Mouse (Mus musculus): ENCODE measurements at regions not wholly inside any gene's neighbourhood (a gene's known extent, or its start where the extent isn't known, plus 50 kb on each side); places are given as distances from the start of the nearest gene placed in this dataset.
A peak's percentile ranks its signal among the peaks of the same experiment; 100 is the strongest.

DNA sequence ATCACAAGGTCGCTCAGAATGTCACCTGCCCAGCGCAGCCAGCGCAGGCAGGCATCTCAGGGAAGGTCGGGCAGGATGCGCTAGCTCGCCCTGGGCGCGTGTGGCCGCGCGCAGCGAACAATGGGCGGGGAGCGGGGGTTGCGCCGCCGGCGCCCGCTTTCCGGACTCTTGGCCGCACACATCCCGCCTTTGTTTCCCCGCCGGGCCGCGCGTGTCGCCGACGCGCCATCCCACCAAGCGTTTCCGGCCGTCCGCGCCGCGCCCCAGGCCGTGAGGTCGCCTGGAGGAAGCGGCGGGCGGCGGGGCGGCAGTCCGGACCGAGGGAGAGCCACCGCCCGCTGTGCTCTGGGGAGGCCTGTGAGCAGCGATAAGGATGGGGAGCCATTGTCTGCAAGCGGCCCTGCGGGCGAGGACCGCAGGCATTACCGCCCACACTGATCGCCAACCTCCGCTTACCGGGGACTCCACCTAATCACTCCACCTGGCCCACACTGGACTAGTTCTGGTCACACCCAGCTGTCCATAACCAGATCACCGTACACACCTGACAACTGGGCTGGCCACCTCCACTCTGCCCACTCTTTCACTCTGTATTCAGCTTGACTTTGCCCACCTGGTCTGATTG is 354.3 kb upstream of the Gm10295 start:
- Histone ChIP-seq H3K9ac (ENCODE audit: low read depth, low read length) (peak overlapping the region; percentile 87), H3K4me1 (ENCODE audit: control insufficient read depth, insufficient read depth, low read depth, low read length) (peaks cover 3% of the 10 kb centered on the region; the same call in 1 of the 2 replicates), H3K4me2 (ENCODE audit: low read length) (peak overlapping the region; percentile 92), H3K36me3 (ENCODE audit: control insufficient read depth, insufficient read depth, low read length) (no peaks in the 10 kb centered on the region), H3K27ac (ENCODE audit: low read depth, low read length) (peak overlapping the region; percentile 69), H3K9me3 (ENCODE audit: control insufficient read depth, low read length) (no peaks in the 10 kb centered on the region), H3K27me3 (replicated peaks; ENCODE audit: control insufficient read depth, insufficient read depth, low read length) (no peaks in the 10 kb centered on the region), H3K4me3 (ENCODE audit: low read length) (peak overlapping the region; percentile 59)
- peak; percentile 88 for ATAC-seq
- under 1% methylated on average over 58 of the region's 59 CpGs for WGBS

DNA sequence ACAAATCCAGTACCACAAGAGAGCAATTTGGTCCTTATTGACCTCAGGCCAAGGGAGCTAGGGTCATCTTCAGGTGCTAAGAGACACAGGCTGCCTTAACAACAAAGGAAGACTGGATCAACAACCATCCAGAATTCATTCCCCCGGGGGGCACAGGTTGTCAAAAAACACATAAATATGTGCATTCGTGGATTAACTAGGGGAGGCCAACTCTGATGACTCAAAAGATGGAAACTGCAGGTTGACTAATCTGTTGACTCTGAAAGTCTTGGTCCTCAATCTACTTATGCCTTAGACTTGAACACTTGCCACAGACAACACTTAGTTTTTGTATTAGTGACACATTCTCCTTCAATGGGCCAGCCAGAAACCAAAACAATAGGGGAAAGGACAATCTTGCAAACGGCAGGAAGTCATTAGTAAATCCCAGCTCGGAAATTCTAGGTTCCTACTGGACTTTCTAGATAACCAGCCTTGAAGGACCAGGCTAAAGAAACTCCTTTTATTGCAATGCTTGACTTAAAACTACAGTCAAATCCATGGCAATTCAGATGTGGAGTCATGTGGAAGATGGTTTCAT is 353.5 kb upstream of the Gm10295 start:
- Histone ChIP-seq H3K4me2 (ENCODE audit: low read length) (peak overlapping the region; percentile 92), H3K27ac (ENCODE audit: low read depth, low read length) (no peak overlapping the region; the same call in 1 of the 2 replicates), H3K36me3 (ENCODE audit: control insufficient read depth, insufficient read depth, low read length) (no peaks in the 10 kb centered on the region), H3K4me3 (ENCODE audit: low read length) (peak overlapping the region; percentile 59), H3K27me3 (replicated peaks; ENCODE audit: control insufficient read depth, insufficient read depth, low read length) (no peaks in the 10 kb centered on the region), H3K4me1 (ENCODE audit: control insufficient read depth, insufficient read depth, low read depth, low read length) (peaks cover 3% of the 10 kb centered on the region; the same call in 1 of the 2 replicates), H3K9me3 (ENCODE audit: control insufficient read depth, low read length) (no peaks in the 10 kb centered on the region), H3K9ac (ENCODE audit: low read depth, low read length) (no peak overlapping the region)
- ATAC-seq, result no peak
- WGBS, result 62% methylated on average over 4 of the region's 4 CpGs
